Mouse (Mus musculus): Measurements from ENCODE around the gene Pacs2. TPM values are rescaled to one million over a fixed set of nuclear protein-coding genes. Genes with fewer than 3 reads are reported as not detected.

Pacs2 gene
- total and polyA plus RNA-seq, 3 experiments: 29.8 to 69.7 (median 62.5) TPM

GRCm38 (mm10) chr12:113028898-113029297, 14.6 kb downstream of the Pacs2 start:
- Histone ChIP-seq H3K4me3 (ENCODE audit: control insufficient read depth in 1 of 2, insufficient read depth in 1 of 2, low read depth in 2 of 2, low read length in 2 of 2) (no peak overlapping the region), H3K9me3 (replicated peaks; ENCODE audit: insufficient read depth, low read length) (no peaks in the 10 kb centered on the region), H3K9ac (ENCODE audit: control insufficient read depth, low read depth, low read length, poor library complexity, severe bottlenecking) (no peak overlapping the region), H3K27ac (ENCODE audit: control insufficient read depth, low read depth, low read length) (no peak overlapping the region), H3K4me1 (ENCODE audit: control insufficient read depth in 1 of 2, insufficient read depth in 2 of 2, low read length in 2 of 2) (0 out of 4 replicates have a peak, but pooled peaks cover 0 to 8% of the 10 kb centered on the region in 2 experiments), H3K79me2 (ENCODE audit: control insufficient read depth, insufficient read depth, low read length, poor library complexity) (no peaks in the 10 kb centered on the region), H3K36me3 (ENCODE audit: control insufficient read depth in 1 of 2, insufficient read depth in 2 of 2, low read length in 2 of 2) (no peaks in the 10 kb centered on the region), H3K27me3 (ENCODE audit: control insufficient read depth in 1 of 2, insufficient read depth in 2 of 2, low read length in 2 of 2) (no peaks in the 10 kb centered on the region)
- no peak for DNase-seq (ENCODE audit: low read depth, low spot score)
- TF ChIP-seq POLR2AphosphoS2 (IDR thresholded peaks at IDR 0.05; ENCODE audit: low read length) (no peak), RAD21 (IDR thresholded peaks at IDR 0.05; ENCODE audit: low read depth, low read length) (no peak), MYC (IDR thresholded peaks at IDR 0.05; ENCODE audit: low read depth, low read length) (no peak), KAT2A (conservative IDR thresholded peaks at IDR 0.05; ENCODE audit: low read depth, low read length) (no peak), CHD2 (IDR thresholded peaks at IDR 0.05; ENCODE audit: low read length) (no peak), CTCF (IDR thresholded peaks at IDR 0.05 in 2 of 3, conservative IDR thresholded peaks at IDR 0.05 in 1 of 3; ENCODE audit: control insufficient read depth in 1 of 3, insufficient read depth in 1 of 3, low read depth in 2 of 3, low read length in 3 of 3, poor library complexity in 1 of 3, severe bottlenecking in 1 of 3) (no peak), RCOR1 (IDR thresholded peaks at IDR 0.05; ENCODE audit: low read depth, low read length) (no peak), TBP (IDR thresholded peaks at IDR 0.05; ENCODE audit: low read depth, low read length) (no peak)

- Histone ChIP-seq H3K27ac (ENCODE audit: control insufficient read depth, low read depth, low read length) (no peak overlapping the region), H3K4me3 (ENCODE audit: control insufficient read depth in 1 of 2, insufficient read depth in 1 of 2, low read depth in 2 of 2, low read length in 2 of 2) (no peak overlapping the region), H3K36me3 (ENCODE audit: control insufficient read depth in 1 of 2, insufficient read depth in 2 of 2, low read length in 2 of 2) (no peaks in the 10 kb centered on the region), H3K79me2 (ENCODE audit: control insufficient read depth, insufficient read depth, low read length, poor library complexity) (no peaks in the 10 kb centered on the region), H3K9me3 (replicated peaks; ENCODE audit: insufficient read depth, low read length) (no peaks in the 10 kb centered on the region), H3K4me1 (ENCODE audit: control insufficient read depth in 1 of 2, insufficient read depth in 2 of 2, low read length in 2 of 2) (0 out of 4 replicates have a peak, but pooled peaks cover 0 to 8% of the 10 kb centered on the region in 2 experiments), H3K9ac (ENCODE audit: control insufficient read depth, low read depth, low read length, poor library complexity, severe bottlenecking) (no peak overlapping the region), H3K27me3 (ENCODE audit: control insufficient read depth in 1 of 2, insufficient read depth in 2 of 2, low read length in 2 of 2) (no peaks in the 10 kb centered on the region)
- no peak for TF ChIP-seq ETS1 (IDR thresholded peaks at IDR 0.05; ENCODE audit: low read depth, low read length)
- no peak for TF ChIP-seq GABPA (IDR thresholded peaks at IDR 0.05; ENCODE audit: low read depth, low read length)
- TF ChIP-seq POLR2A (IDR thresholded peaks at IDR 0.05; ENCODE audit: control insufficient read depth in 1 of 2, insufficient read depth in 1 of 2, low read depth in 1 of 2, low read length in 2 of 2, poor library complexity in 1 of 2): no peak; a peak in 1 of 4 replicates
- no peak for TF ChIP-seq POLR2AphosphoS2 (IDR thresholded peaks at IDR 0.05; ENCODE audit: low read length)
- TF ChIP-seq HCFC1 (IDR thresholded peaks at IDR 0.05; ENCODE audit: low read depth, low read length): no peak
- no peak for DNase-seq (ENCODE audit: low read depth, low spot score)
Observed at GRCm38 (mm10) chr12:113030046-113030445, 15.7 kb downstream of the Pacs2 start.

GRCm38 (mm10) chr12:113030993-113031392, 16.7 kb downstream of the Pacs2 start:
- no peak for DNase-seq (ENCODE audit: low read depth, low spot score)
- 0 out of 4 replicates have a peak, but pooled peaks cover 0 to 8% of the 10 kb centered on the region in 2 experiments for H3K4me1 ChIP-seq (ENCODE audit: control insufficient read depth in 1 of 2, insufficient read depth in 2 of 2, low read length in 2 of 2)

More at GRCm38 (mm10) chr12:113030993-113031392, 16.7 kb downstream of the Pacs2 start:
- H3K27me3 ChIP-seq (ENCODE audit: control insufficient read depth in 1 of 2, insufficient read depth in 2 of 2, low read length in 2 of 2): no peaks in the 10 kb centered on the region
- no peaks in the 10 kb centered on the region for H3K36me3 ChIP-seq (ENCODE audit: control insufficient read depth in 1 of 2, insufficient read depth in 2 of 2, low read length in 2 of 2)
- no peaks in the 10 kb centered on the region for H3K79me2 ChIP-seq (ENCODE audit: control insufficient read depth, insufficient read depth, low read length, poor library complexity)
- no peaks in the 10 kb centered on the region for H3K9me3 ChIP-seq (replicated peaks; ENCODE audit: insufficient read depth, low read length)
- no peak overlapping the region for H3K4me3 ChIP-seq (ENCODE audit: control insufficient read depth in 1 of 2, insufficient read depth in 1 of 2, low read depth in 2 of 2, low read length in 2 of 2)
- H3K9ac ChIP-seq (ENCODE audit: control insufficient read depth, low read depth, low read length, poor library complexity, severe bottlenecking): no peak overlapping the region
- H3K27ac ChIP-seq (ENCODE audit: control insufficient read depth, low read depth, low read length): no peak overlapping the region; the same call in 1 of the 2 replicates
- peak; percentile 36 to 48; a peak in 3 of 4 replicates for TF ChIP-seq EP300 (IDR thresholded peaks at IDR 0.05; ENCODE audit: low read depth in 1 of 2, low read length in 2 of 2)
- TF ChIP-seq NELFE (IDR thresholded peaks at IDR 0.05; ENCODE audit: low read depth, low read length): no peak
- no peak for TF ChIP-seq GATA1 (IDR thresholded peaks at IDR 0.05; ENCODE audit: low read depth, low read length)
- TF ChIP-seq TAL1 (IDR thresholded peaks at IDR 0.05; ENCODE audit: low read length): 0 out of 2 replicates have a peak, but pooled peaks have one; percentile 25

All from MEL (cell line).